Mouse (Mus musculus): ENCODE measurements around the gene Nkd1.

Nkd1 gene

DNA sequence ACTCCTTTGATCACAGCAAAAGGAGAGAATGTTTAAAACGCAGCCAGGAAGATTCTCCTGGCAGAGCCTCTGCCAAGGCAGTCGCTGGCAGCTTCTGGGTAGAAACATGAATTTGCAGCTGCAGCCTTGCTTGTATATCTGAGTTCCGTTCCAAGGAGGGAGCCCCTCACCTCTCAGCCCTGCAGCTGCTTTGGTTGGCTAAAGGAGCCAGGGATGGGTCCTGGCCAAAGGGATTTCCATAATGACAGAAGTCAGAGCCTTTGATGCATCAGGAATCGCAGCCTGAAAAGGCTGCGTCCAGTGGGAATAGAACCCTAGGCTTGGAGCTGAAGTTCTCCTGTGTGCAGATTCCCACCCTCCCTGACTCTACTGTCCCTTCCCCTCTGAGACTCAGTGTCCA lies 93.8 kb downstream of the Nkd1 start:
- no peak for DNase-seq (ENCODE audit: low spot score)

DNA sequence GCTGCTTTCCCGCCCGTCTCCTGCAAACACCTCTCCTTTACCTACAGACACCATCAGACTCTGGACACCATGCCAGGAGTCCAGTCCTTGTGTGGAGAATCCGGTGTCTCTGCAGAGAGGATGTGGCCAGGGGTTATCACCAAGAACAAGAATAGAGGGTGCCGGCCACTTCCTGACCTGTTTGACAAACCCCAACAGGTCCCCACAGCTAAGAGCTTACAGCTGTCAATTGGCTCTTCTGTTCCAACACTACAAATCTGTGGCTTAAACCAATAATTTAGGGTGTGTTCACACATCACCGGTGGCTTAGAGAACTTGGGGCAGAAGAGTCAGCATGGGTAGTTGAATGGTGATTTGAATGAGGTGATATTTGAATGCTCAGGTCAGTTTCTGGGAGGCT lies 97.5 kb downstream of the Nkd1 start:
- no peak for DNase-seq (ENCODE audit: low spot score)

DNA sequence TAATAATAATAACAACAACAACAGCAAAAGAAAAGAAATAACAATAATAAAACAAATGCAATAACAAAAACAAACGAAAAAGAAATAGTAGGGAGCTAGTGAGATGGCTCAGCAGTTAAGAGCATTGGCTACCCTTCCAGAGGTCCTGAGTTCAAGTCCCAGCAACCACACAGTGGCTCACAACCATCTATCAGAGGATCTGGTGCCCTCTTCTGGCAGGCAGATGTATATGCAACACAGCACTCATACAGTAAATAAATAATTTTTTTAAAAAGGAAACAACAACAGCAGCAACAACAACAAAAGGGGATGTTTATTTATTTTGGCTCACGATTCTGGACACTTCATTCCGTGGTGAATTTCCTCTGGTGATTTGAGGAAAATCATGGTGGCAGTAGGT lies 98.4 kb downstream of the Nkd1 start:
- DNase-seq (ENCODE audit: low spot score), result no peak

DNA sequence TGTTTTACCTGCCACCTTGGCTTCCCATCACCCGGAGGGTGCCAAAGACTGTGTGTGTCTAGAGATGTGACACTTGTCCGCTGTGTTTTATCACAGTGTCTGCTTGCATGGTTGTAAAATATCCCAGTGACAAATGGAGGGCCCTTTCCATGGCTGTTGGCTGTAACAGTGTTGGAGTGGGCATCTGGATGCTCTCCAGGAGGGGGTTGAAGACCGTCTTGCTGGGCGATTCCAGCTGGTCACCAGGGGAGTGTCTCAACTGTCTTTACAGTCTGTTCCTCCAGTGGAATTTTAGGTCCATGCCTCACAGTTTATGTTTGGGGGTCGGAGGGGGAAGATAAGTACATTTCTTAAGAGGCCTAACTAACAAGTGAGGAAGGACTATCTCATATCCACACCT lies 99.8 kb downstream of the Nkd1 start:
- DNase-seq (ENCODE audit: low spot score), result no peak

DNA sequence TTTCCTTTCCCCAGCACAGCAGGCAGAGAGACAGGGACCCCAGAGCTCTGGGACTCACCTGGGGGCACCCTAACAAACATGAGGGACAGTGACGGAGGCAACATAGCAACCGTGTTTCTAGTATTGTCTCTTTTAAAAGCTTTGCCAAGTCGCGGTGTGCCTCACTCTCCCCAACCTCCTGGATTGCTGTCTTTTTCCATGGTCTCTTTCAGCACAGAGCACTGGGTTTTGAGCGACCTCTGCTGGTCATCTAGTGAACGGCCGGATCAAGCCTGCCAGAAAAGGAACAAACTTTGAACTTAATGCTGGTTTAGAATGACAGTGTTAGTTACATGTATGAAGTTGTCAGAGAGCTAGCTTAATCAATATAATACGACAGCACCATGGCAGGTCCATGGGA lies 100.3 kb downstream of the Nkd1 start:
- DNase-seq (ENCODE audit: low spot score), result peak; percentile 87

DNA sequence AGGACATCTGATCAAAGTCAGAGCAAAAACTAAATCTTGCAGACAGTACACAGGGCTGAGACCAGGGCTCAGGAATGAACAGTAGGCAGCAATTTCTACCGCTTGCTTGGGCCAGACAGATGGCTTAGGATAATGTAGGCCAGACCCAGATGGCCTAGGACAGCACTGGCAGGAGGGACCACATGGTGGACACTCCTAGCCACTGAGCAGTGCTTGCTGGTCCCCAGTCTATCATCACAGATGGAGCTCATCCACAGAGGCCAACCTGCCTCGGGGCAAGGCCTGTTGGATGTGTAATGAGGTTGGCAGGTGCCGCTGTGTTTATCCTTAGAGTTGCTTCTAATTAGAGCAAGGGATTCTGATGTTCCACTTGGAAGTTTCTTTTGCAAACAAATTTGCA lies 102.2 kb downstream of the Nkd1 start:
- no peak for DNase-seq (ENCODE audit: low spot score)

DNA sequence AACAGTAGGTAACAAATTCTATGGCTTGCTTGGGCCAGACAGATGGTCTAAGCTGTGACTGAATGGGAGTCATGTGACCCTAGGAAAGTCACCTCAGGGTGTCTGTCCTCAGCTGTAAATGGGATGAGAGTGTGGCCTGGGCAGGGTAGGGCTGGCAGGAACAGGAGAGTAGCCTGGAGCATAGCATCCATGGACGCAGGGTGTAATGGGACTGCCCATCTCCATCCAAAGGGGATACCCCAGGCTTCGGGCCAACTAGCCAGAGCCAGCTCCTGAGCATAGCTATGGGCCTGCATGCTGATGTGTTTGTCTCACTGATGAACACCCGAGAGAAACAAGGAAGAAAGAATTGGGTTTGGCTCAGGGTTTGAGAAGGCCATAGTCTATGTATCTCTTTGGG lies 103.1 kb downstream of the Nkd1 start:
- no peak for DNase-seq (ENCODE audit: low spot score)

DNA sequence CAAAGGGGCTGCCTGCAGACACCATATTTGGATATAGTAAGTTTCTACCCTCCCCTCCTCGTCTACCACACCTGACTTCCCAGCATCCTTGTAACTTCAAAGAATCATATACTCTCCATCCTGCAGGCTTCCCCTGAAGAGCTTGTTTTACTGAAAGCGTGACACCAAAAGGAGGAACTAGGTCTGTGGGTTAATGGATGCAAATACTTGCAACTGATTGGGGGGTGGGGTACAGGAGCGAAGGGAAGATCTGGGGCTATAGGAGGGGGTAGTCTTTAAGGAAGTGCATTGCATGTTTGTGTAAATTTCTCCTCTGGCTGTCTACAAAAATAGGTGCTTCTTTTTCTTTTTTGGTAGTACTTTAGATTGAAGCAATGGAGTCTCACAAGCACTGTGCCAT lies 105.3 kb downstream of the Nkd1 start:
- no peak for DNase-seq (ENCODE audit: low spot score)

DNA sequence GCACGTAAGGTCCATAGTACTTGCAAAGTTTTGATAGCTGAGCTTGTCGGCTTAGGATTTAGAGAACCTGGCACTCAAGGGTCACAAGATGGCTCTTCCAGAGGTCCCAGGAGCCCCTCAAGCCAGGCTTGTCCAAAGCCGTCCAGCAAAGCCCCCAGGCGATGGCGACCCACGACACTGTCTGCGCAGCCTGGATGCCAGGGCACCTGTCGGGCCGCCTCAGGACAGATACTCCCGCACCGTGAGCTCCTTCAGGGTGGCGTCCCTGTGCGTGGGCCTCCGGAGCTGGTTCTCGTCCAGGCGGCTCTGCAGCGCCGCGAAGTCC lies 105.7 kb downstream of the Nkd1 start:
- no peak for DNase-seq (ENCODE audit: low spot score)

DNA sequence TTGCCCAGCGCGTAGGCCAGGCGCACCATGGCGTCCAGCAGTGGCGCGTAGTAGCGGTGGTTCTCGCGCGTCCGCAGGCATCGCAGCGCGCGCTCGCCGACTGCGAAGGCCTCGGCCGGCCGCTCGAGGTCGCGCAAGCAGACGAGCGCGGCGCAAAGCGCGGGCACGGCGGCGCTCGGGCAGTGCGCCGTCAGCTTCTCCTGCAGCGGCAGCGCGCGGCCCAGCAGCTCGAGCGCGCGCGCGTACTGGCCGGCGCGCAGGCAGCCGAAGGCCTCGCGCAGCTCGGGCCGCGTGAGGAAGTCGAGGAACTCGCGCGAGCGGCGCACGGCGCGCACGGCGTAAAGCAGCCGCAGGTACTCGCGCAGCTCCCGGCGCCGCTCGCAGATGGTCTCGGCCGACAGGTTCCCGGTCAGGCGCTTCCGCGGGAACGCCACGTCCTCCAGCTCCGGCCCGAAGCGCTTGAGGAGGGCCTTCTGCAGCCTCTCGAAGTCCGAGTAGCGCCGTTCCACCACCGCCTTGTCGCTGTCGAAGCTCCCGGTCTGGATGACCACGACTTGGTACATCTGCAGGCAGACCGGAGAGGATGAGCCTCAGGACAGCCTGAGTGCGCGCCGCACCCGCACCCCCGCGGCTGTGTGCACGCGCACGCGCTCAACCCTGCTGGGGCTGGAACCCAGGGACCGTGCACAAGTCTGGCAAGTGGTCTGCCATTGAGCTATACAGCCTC lies 106.3 kb downstream of the Nkd1 start:
- DNase-seq (ENCODE audit: low spot score), result peak; percentile 91

DNA sequence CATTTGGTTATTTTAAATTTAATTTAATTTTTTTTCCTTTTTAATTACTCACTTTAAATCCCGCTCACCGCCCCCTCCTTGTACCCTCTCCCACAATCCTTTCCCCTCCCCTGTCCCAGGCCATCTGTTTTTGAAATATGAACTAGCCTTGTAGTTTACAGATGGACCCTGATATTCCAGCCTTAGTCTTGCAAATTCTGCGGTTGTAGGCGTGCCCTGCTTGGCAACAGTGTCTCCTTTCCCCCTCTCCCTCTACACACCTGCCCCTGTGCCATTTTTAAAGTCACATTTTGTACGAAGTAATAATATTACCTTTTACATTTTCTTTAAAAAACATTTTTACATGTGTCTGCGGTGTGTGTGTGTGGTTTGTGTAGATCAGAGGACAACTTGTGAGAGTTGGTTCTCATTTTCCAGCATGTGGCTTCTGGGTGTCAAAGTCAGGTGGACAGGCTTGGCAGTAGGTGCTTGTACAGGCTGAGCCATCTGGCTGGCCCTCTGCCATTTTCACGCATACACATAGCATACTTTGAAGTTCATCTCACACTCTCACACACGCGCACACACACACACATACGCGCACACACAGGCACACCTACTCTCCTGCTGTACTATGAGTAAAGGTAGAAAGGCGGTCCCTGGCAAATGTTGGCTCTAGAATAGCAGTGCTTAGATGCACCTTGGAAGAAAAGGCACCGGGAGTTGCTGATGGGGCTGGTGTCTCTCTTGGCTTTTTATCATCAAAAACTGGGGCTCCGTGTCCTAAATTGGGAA lies 107.0 kb downstream of the Nkd1 start:
- peak; percentile 22 for DNase-seq (ENCODE audit: low spot score)

DNA sequence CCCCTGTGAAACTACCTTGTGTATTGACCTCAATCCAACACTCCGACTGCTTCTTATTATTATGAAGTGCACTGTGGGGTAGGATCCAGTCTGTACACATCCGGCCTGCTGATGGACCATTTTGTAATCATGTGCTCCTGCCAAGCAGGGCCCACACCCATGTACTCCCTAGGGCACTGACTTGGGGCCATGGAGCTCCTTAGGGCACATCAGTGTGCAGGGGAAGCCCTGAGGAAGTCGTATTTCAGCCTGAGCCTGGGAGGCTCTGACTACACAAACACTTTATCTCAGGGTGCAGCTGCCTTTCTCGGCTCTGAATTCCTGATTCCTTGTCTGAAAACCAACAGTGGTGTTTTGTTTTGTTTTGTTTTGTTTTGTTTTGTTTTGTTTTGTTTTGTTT lies 109.1 kb downstream of the Nkd1 start:
- DNase-seq (ENCODE audit: low spot score), result no peak

DNA sequence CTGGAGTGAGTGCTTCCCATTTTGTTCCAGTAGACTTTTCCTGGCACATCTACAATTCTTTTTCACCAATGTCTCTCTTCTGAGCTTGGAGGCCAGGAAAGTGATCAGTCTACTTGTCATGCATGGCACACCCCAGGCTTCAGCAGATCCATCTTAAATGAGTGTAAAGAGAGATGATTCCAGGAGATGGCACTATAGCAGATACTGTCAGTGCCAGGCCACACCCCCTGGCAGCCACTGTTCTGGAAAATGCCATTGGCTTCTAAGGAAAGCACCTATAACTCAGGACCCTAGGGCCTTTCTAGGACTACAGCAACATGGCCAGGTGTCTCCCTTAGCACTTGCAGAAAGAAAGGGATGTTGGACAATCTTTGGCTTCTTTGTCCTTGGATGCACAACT lies 109.9 kb downstream of the Nkd1 start:
- no peak for DNase-seq (ENCODE audit: low spot score)

DNA sequence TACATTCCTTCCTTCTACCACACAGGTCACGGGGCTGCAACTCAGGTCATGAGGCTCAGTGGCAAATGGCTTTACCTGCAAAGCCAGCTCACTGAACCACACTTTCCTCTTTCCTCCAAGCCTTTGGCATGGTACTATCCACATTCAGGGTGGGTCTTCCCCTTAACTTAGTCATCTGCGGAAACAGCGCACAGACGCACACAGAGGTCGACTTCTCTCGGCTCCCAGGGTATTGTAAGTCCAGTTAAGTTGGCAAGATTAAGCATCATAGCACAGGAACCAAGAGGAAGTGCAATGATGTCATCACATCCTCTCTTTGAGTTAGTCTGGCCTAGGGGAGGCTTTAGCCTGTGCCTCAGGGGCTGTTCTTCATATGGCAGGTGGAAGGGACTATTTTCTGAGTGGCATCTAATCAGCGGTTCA lies 112.2 kb downstream of the Nkd1 start:
- no peak for DNase-seq (ENCODE audit: low spot score)

DNA sequence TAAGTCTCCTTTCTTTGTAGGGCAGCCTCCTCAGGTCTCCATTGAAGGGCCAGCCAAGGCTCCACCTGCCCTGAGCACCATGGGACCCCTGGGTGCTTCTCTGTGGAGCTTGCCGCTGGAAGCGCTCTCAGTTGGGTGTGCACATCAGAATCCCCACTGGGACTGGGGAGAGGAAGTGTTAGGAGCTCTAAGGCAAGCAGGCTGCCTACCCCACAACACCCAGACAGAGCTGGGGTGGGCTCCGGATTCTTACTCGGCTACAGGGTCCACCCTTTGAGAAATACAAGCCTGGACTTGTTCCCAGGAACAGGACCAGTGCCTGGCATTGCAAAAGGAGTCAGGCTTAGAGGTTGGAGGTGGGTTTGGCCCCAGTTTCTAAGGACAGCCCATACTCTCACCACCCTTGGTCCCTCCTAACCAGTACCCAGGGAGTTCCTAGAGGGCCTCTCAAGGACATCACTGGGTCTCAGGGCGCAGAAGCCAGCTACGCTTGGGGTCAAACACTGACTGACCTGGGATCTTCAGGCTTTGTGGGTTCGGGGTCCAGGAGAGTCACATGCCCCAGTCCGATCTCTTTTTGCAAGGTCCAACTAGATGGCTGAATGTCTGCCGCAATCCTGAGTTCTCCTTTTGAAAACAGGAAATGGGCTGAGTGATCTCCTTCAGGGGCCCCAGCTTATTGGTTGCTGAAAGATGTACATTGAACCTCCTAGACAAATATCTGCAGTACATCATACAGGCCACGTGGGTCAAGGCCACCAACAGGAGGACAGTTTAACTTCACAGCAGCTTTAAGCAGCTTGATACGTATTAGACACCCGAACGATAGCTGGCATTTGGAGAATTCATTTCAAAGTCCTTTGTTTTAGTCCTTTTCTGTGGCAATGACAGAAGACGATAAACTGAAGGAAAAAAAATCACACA lies 114.6 kb downstream of the Nkd1 start, which contains the start of gene Snx20:
Gene Snx20 (minus strand): TSS at position 655 of the 924 bp plus-strand sequence.
- DNase-seq (ENCODE audit: low spot score), result no peak

DNA sequence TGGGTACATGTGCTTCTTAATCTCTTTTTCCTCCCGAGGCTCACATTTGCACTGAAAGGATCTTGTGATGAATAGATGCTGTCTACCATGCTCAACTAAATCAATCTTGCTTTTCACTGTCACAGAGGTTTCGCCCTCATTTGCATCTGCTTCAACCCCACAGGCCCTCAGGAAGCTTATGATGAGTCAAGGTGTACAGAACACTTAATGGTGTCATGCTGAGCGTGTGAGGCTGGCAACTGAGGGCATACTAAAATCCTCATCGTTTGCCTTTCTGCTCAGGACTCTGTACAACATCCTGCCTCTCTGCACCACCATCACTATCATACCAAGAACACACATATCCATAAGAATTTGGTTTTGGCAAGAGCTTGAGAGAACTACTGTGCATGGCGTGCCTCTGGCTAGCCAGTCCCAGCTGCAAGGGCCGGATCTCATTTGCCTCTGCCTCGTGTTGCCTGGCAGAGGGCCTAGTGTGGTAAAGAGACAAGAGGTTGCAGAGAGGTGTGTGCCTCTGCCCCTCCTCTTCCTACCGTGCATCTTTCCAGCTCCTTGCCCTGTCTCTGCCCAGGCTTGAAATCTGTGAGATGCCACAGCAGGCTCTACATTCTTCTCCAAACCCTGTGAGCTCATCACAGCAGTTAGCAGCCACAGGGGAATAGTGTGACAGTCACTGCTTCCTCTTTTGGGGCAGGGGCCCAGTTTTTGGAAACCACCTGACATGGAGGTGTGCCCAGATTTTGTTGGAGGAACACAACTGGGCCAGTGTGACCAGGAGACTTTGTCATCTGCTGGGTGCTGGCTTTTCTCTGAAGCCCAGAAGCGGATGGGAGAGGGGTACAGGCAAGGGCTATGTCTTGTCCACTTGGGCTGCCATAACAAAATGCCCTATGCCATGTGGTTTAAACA lies 116.2 kb downstream of the Nkd1 start:
- DNase-seq (ENCODE audit: low spot score), result no peak

DNA sequence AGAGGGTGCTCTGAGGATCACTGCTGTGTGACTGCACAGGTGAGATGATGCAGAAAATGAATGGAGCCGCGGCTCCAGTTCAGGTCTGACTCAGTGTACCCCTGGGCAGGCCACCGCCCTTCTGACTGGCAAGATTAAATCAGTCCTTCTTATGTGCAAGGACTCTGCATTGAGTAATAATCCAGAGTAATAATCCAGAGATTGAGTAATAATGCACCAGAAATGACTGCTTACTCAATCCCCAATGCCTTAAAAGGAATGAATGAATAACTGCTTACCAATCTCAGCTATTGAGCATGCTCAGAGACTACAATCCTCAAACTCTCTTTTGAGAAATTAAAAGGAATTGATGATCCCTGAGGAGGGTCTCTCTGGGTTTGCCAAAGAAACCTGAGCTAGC lies 117.8 kb downstream of the Nkd1 start:
- no peak for DNase-seq (ENCODE audit: low spot score)

DNA sequence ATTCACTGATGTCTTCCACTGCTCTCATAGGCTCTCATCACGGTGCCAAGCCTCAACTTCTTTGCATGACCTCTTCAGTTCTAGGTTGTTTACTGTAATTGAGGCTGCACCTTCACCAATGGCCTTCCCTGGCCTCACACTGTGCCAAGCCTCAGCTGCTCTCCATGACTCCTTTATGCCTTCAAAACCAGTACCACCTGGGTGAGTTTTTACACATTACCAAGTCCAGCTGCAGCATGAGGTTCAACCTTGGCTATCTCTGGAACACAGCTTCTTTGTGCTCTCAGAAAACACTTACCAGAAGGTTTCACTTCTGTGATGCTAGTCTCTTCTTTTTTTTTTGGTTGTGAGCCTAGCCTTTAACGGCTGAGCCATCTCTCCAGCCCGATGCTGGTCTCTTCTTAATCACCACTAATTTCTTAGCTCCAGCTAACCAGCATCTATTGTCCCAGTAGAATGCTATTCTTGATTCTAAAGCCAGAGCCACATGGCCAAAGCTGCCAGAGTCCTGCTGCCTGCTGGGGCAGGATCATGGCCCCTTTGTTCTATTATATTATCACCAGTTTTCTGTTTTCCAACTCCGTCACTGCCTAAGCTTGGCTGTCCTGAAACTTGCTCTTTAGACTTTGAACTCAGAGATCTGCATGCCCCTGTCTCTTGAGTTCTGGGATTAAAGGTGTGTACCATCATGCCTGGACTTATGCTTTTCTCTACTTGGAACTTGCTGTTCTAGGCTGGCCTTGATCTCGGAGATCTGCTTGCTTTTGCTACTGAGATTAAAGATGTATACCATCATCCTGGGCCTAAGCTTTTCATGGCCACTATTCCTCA lies 121.8 kb downstream of the Nkd1 start:
- DNase-seq (ENCODE audit: low spot score), result no peak

Measured in embryo, embryonic 10 days (tissue).